Mouse (Mus musculus): ENCODE data around the gene Fcgr1.

DNA sequence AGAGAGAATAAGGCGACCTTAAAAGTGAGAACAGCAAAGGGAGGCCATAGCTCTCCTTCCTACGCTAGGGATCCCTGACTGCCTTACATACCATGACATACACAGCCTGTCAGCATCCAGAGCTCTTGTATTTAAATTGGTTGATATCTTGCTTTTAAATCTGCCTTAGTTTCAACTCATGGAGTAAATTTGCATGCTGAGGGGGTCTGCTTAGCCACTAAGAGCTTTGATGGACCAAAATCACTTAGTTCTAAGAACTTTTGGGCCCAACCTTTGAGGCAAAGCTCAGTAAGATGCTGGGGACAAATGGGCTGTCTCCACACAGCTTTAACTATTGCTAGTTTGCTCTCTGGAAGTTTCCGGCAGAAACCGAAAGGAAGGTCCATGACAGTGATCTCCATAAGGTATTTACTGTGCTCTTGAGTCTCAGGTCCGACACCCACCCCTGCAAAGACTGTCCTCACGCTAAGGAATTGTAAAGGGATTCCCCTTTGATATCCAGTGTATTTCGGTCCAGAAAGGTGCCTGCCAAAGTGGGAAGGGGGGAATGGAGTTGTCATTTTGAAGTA lies 56.4 kb downstream of the Fcgr1 start:
- TF ChIP-seq CTCF (IDR thresholded peaks at IDR 0.05; ENCODE audit: insufficient read depth, low read depth, low read length), result no peak
- no peak for TF ChIP-seq POLR2A (IDR thresholded peaks at IDR 0.05; ENCODE audit: insufficient read depth, low read depth, low read length)

Data from olfactory bulb, adult 2 months (tissue).